Mouse (Mus musculus) cerebellum, adult 2 months (tissue): ENCODE data around the gene Gpt2.

Experiments
- CTCF ChIP-seq: fragments of 200-500 bp; IDR thresholded peaks from 2 replicates; pipeline ENCODE4 v1.5.1; 2011; ENCODE audit warnings: low read depth, mild to moderate bottlenecking, control low read depth, low read length, moderate library complexity, borderline replicate concordance; ENCODE audit not compliant: insufficient read depth
- POLR2A ChIP-seq: fragments of 200-500 bp; IDR thresholded peaks from 2 replicates; pipeline ENCODE4 v1.6.1; 2011; ENCODE audit warnings: low read length, control low read depth, borderline replicate concordance; ENCODE audit not compliant: insufficient read depth

GRCm38 (mm10) chr8:85502381-85502780 lies 10.0 kb downstream of the Gpt2 start:
- TF ChIP-seq POLR2A, result no peak
- TF ChIP-seq CTCF, result no peak
